Mouse (Mus musculus) urinary bladder, postnatal 14 days (tissue): ENCODE measurements at regions not wholly inside any gene's neighbourhood (a gene's known extent, or its start where the extent isn't known, plus 50 kb on each side); places are given as distances from the start of the nearest gene placed in this dataset.

ENCODE experiments used
- DNase-seq: peaks from one replicate; pipeline ENCODE4 v3.0.0; 2021; ENCODE audit warnings: low spot score

GRCm38 (mm10) chr7:75923951-75924467 is 75.9 kb downstream of the Klhl25 start:
- DNase-seq, result no peak

GRCm38 (mm10) chr7:75927537-75927936 is 79.4 kb downstream of the Klhl25 start:
- DNase-seq, result no peak

DNA sequence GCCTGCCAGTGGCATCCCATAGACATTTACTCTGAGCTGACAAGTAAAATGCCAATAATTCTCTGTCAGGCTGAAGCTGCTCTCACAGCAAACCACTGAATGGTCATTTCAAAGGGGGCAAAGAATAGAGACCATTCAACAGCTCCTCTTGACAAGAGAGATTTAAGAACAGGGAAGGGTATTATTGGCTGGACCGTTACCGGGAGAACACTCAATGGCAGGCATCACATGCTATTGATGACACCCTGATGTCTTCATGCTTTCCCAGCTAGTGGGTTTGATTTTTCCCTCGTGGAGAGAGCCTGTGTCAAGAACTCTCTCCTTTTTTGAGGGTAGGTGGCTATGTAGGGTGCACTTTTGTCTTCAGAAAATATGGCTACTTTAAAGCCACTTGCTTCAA is 95.7 kb downstream of the Klhl25 start:
- DNase-seq, result no peak

- DNase-seq, result no peak
Measured at GRCm38 (mm10) chr7:75955671-75956070, 107.6 kb downstream of the Klhl25 start.

- no peak for DNase-seq
Measured at GRCm38 (mm10) chr7:75957366-75957765, 109.3 kb downstream of the Klhl25 start.

DNA sequence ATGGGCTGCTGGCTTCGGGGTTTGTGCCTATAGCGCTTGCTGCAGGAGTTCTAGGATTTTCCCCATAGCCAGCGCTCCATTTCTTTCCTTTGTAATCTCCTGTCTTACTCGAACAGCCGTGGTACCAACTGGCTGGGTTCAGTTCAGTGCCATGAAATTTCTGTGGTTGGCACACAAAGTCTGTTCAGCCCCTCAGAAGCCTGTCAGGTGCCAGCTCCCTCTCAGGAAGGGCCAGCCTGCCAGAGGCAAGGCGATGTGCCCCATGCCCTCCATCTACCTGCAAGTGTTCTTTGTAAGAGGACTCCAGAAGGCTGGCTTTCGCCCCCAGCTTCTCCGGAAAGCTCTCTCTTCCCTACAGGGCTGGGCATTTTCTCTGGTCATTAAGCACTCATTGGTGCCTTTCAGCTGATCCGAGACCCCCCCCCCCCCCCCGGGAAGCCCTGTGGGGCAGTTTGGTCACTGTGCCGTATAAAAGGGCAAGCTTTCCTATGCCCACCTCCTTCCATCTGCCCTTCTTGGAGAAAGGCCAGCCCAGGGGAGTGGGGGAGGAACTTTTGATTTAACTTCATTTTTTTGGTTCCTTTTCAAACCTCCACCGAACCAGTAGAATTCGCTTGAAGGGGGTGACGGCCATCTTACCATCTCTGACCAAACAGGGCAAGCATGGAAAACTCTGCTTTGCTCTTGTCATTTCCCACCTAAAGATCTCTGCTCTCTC is 112.0 kb downstream of the Klhl25 start:
- DNase-seq, result no peak

DNA sequence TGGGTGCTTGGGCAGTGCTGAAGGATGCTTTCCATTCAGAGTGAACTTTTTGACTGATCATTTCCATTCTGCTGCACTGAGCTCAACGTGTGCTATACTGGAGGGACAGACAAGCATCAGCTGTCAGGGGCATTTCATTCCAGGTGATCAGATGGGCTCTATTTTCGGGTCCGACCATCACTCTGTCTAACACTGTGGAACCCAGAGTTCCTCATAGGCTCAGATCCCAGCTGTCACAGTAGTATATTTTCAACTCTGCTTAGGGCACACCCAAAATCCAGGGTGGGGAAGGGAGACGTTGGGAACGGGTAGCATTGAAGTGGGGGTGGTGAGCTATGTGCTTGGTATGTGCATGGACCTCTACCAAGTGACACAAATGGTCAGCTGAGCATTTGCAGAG is 120.1 kb downstream of the Klhl25 start:
- no peak for DNase-seq

DNA sequence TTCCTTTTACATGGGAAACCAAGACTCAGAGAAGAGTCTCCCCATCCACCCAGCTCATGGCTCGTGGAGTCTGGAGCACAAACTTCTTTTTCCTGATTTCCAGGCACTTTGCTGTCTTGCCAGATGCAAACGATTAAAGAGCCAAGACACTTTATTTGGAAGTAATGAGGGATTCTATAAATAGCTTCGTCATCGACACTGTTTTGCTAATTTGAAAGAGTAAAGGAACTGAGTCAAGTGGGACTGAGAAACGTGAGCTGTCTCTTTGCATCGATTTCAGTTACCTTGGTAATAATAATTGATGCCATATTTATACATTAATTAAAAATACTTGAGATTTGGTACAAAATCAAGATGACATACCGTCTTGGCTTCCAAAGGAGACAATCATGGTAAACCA is 122.8 kb downstream of the Klhl25 start:
- no peak for DNase-seq

DNA sequence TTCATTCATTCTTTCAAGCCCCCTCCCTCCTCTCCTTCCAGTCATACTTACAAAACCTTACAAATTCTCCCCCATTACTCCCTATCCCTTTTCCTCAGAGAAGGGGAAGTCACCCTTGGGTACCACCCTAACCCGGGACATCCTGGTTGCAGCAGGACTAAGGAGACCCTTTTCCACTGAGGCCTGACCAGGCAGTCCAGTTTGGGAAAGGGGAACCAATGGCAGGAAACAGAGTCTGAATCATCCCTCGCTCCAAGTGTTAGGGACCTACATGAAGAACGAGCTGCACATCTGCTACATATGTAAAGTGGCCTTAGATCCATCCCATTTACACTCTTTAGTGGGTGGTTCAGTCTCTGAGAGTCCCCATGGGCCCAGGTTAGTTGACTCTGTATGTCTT is 123.6 kb downstream of the Klhl25 start:
- DNase-seq, result no peak

DNA sequence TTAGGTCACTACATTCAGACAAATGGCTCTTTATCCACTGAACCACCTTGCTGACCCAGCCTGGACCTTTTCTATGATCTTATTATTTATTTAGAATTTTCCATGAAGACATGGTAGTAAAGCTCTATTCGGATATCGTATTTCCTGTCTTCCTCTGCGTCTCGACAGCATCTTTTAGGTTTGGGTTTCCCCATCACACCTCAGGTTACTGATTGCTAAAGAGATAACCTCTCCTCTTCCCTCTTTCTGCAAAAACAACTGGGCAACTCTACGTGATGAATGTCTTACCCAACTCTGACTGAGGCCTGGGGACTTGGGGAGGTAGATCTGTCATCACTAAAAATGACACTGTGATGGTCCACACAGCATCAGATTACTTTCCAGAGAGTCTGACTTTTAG is 133.4 kb downstream of the Klhl25 start:
- no peak for DNase-seq

DNA sequence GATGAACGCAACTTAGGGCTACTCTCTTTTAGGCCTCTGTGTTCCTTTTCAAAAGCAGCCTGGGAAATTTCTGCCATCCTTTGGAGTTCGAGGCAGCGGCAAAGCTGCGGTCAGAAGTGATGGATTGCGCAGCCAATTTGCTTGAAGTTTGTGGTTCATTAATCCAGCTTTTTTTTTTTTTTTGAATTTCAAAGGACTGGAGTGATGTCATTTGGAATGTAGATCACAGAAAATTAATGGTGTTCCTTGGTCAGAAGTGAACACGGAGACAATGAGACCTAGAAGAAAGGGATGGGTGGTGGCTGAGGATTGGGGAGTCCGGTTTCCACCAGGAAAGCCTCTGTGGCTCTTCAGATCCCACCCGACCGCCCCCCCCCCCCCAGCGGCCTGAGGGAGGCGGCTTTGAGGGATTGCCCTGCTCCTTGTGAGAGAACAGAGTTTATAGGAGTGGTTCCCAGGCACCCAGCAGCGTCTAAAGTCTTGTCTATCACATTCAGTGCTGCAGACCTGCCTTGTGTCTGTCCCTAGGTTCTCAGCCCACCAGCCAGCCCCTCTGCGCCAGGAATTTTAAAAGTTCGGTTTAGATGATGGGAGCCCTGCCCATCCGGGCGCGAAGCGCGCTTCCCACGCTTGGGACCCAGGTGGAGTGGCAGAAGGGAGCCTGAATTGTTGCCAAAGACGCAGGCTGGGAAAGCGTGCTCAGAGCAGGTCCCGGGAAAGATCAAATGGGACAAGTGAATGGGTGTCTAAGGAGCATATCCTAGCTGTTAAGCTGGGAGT is 135.1 kb downstream of the Klhl25 start:
- no peak for DNase-seq

- no peak for DNase-seq
Measured at GRCm38 (mm10) chr7:75983809-75984171, 135.7 kb downstream of the Klhl25 start.

DNA sequence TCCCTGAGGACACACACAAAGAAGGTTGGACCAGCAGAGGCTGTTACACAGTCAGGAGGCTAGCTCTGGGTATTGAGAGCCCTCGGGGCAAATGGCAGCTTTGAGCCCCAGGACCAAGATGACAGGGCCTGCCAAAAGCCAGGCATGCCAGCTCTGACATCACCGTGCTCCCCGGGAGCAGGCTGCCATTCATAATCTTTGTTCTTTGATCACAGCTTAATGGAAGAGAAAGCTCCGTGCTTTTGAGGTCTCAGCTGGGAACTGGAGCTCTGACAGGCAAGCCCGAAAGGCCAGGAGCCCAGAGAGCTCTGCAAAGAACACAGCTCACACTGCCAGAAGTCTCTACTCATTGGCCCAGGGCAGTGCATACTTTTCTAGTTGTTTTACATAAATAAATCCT is 150.7 kb downstream of the Klhl25 start:
- DNase-seq, result no peak

- no peak for DNase-seq
Measured at GRCm38 (mm10) chr7:75999324-75999907, 151.3 kb downstream of the Klhl25 start.

GRCm38 (mm10) chr7:76001012-76001411 is 152.9 kb downstream of the Klhl25 start:
- DNase-seq, result no peak

DNA sequence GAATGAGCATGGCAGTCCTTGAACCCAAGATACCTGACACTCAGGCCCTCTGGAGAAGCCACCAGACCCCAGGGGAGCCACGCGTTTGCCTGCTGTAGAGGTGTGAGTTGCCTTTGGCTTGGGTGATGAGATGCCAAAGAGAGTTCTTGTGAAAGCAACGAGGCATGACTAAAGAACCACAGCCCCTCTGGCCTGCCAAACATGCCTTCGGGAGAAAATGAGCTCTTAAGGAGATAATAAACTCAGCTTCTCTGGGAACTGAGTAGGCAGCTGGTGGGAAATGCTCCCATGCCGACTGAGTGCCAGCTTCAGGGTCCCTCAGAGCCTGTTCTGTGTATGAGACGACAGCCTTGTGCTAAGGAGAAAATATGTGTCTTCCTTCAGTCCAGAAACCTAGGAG is 160.1 kb downstream of the Klhl25 start:
- DNase-seq, result no peak

DNA sequence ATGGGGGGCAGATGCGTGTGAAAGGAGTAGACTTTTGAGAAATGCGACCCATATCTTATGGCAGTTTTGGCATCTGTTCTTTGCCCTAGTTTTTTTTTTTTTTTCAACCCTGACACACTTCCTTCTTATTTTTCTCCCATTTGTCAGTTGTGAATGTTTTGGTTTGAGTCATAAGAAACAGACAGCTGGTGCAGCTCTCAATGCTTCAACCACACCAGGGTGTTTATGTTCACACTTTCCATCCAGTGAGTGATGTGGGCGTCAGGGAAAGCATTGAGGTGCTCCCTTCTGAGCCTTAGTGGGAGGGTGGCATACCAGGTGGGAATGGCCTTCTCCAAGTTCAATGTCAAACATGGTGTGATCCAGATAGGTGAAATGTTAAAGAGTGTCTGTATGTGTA is 181.9 kb upstream of the Agbl1 start:
- DNase-seq, result no peak

GRCm38 (mm10) chr7:76049342-76049741 is 180.3 kb upstream of the Agbl1 start:
- no peak for DNase-seq

DNA sequence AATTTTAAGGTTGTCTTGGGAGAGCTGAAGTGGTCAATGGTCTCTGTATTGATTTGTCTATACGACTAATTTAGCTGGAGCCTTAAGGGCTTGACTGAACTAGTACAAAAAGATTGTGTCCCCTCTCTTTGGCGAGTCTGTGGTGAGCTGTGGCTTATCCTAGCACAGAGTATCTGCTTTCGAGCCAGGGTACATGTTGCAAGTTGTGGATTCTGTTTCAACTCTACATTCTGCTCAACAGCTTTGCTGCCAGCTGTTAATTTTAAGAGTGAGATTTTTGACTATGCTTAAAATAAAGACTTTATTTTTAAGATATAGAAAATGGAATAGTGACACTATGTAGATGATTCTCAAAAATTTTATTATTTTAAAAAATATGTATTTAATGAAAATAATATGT is 175.8 kb upstream of the Agbl1 start:
- DNase-seq, result no peak

- DNase-seq, result no peak
Measured at GRCm38 (mm10) chr7:76099149-76099548, 130.5 kb upstream of the Agbl1 start.

- no peak for DNase-seq
Measured at GRCm38 (mm10) chr7:76121242-76121844, 108.3 kb upstream of the Agbl1 start.

GRCm38 (mm10) chr7:76127641-76128111 is 102.0 kb upstream of the Agbl1 start:
- DNase-seq, result peak; percentile 60

DNA sequence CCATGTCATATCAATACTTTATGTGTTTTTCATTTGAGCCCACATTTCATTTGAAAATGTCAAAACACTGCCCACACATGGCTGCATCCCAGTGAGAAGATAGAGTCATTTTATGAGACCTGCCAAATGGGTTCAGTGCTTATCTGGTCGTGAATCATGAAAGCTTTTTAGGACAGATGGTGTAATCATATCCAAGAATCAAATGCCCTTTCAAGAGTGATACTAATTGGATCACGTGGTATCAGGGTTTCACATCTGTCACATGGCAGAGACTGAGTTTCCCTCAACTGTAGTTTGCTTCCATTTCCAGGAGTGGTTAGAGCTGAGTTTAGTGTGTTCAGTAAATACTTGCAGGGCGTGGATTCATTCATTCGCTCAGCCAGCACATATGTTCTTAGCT is 87.2 kb upstream of the Agbl1 start:
- DNase-seq, result no peak
